Mouse (Mus musculus): ENCODE data around the gene Tbc1d5. TPM values are rescaled to one million over a fixed set of nuclear protein-coding genes. Genes with fewer than 3 reads are reported as not detected.

Tbc1d5 gene
- polyA plus RNA-seq, 1 experiment: 11.6 TPM

- WGBS: 75% methylated on average over 3 of the region's 3 CpGs
- no peak for DNase-seq
- TF ChIP-seq CTCF (IDR thresholded peaks at IDR 0.05; ENCODE audit: insufficient read depth, low read length) (no peak), POLR2A (IDR thresholded peaks at IDR 0.05; ENCODE audit: borderline replicate concordance, extremely low read depth, low read depth, low read length) (no peak)
- Histone ChIP-seq H3K4me3 (replicated peaks; ENCODE audit: extremely low read depth, low read depth, low read length) (no peak overlapping the region), H3K4me1 (ENCODE audit: control insufficient read depth, insufficient read depth, low read length) (no peaks in the 10 kb centered on the region)
Measured at GRCm38 (mm10) chr17:50867297-50867696, 311.9 kb downstream of the Tbc1d5 start.

GRCm38 (mm10) chr17:50864781-50865180 is 314.4 kb downstream of the Tbc1d5 start:
- Histone ChIP-seq H3K4me3 (replicated peaks; ENCODE audit: extremely low read depth, low read depth, low read length) (no peak overlapping the region), H3K4me1 (ENCODE audit: control insufficient read depth, insufficient read depth, low read length) (no peaks in the 10 kb centered on the region)
- TF ChIP-seq CTCF (IDR thresholded peaks at IDR 0.05; ENCODE audit: insufficient read depth, low read length): no peak
- no peak for TF ChIP-seq POLR2A (IDR thresholded peaks at IDR 0.05; ENCODE audit: borderline replicate concordance, extremely low read depth, low read depth, low read length)
- no peak for DNase-seq
- WGBS: 76% methylated on average over 1 of the region's 1 CpGs

- Histone ChIP-seq H3K4me1 (ENCODE audit: control insufficient read depth, insufficient read depth, low read length) (no peaks in the 10 kb centered on the region), H3K4me3 (replicated peaks; ENCODE audit: extremely low read depth, low read depth, low read length) (no peak overlapping the region)
- DNase-seq: no peak
- 49% methylated on average over 3 of the region's 3 CpGs for WGBS
- no peak for TF ChIP-seq CTCF (IDR thresholded peaks at IDR 0.05; ENCODE audit: insufficient read depth, low read length)
- TF ChIP-seq POLR2A (IDR thresholded peaks at IDR 0.05; ENCODE audit: borderline replicate concordance, extremely low read depth, low read depth, low read length): no peak
Measured at GRCm38 (mm10) chr17:50853220-50853619, 325.9 kb downstream of the Tbc1d5 start.

GRCm38 (mm10) chr17:50851382-50851781 is 327.8 kb downstream of the Tbc1d5 start:
- WGBS: 71% methylated on average over 1 of the region's 1 CpGs
- no peak for DNase-seq
- Histone ChIP-seq H3K4me1 (ENCODE audit: control insufficient read depth, insufficient read depth, low read length) (no peaks in the 10 kb centered on the region), H3K4me3 (replicated peaks; ENCODE audit: extremely low read depth, low read depth, low read length) (no peak overlapping the region)
- TF ChIP-seq CTCF (IDR thresholded peaks at IDR 0.05; ENCODE audit: insufficient read depth, low read length): no peak
- no peak for TF ChIP-seq POLR2A (IDR thresholded peaks at IDR 0.05; ENCODE audit: borderline replicate concordance, extremely low read depth, low read depth, low read length)

- 34% methylated on average over 1 of the region's 1 CpGs for WGBS
- Histone ChIP-seq H3K4me1 (ENCODE audit: control insufficient read depth, insufficient read depth, low read length) (no peaks in the 10 kb centered on the region), H3K4me3 (replicated peaks; ENCODE audit: extremely low read depth, low read depth, low read length) (no peak overlapping the region)
- DNase-seq: no peak
- TF ChIP-seq CTCF (IDR thresholded peaks at IDR 0.05; ENCODE audit: insufficient read depth, low read length): peak; percentile 46; the same call in 1 of the 2 replicates
- TF ChIP-seq POLR2A (IDR thresholded peaks at IDR 0.05; ENCODE audit: borderline replicate concordance, extremely low read depth, low read depth, low read length): no peak
Measured at GRCm38 (mm10) chr17:50814089-50814488, 365.1 kb downstream of the Tbc1d5 start.

- DNase-seq: no peak
- no peaks in the 10 kb centered on the region for H3K4me1 ChIP-seq (ENCODE audit: control insufficient read depth, insufficient read depth, low read length)
- H3K4me3 ChIP-seq (replicated peaks; ENCODE audit: extremely low read depth, low read depth, low read length): no peak overlapping the region
- TF ChIP-seq CTCF (IDR thresholded peaks at IDR 0.05; ENCODE audit: insufficient read depth, low read length) (no peak), POLR2A (IDR thresholded peaks at IDR 0.05; ENCODE audit: borderline replicate concordance, extremely low read depth, low read depth, low read length) (no peak)
- WGBS: 88% methylated on average over 6 of the region's 6 CpGs
Measured at GRCm38 (mm10) chr17:50813580-50813979, 365.6 kb downstream of the Tbc1d5 start.

GRCm38 (mm10) chr17:50805631-50806030 is 373.5 kb downstream of the Tbc1d5 start:
- no peaks in the 10 kb centered on the region for H3K4me1 ChIP-seq (ENCODE audit: control insufficient read depth, insufficient read depth, low read length)
- no peak for TF ChIP-seq POLR2A (IDR thresholded peaks at IDR 0.05; ENCODE audit: borderline replicate concordance, extremely low read depth, low read depth, low read length)
- no peak for TF ChIP-seq CTCF (IDR thresholded peaks at IDR 0.05; ENCODE audit: insufficient read depth, low read length)

GRCm38 (mm10) chr17:50803234-50803633 is 375.9 kb downstream of the Tbc1d5 start:
- no peak overlapping the region for H3K4me3 ChIP-seq (replicated peaks; ENCODE audit: extremely low read depth, low read depth, low read length)
- DNase-seq: no peak
- no peaks in the 10 kb centered on the region for H3K4me1 ChIP-seq (ENCODE audit: control insufficient read depth, insufficient read depth, low read length)
- TF ChIP-seq POLR2A (IDR thresholded peaks at IDR 0.05; ENCODE audit: borderline replicate concordance, extremely low read depth, low read depth, low read length) (no peak), CTCF (IDR thresholded peaks at IDR 0.05; ENCODE audit: insufficient read depth, low read length) (no peak)
- 64% methylated on average over 6 of the region's 6 CpGs for WGBS

More at GRCm38 (mm10) chr17:50805631-50806030, 373.5 kb downstream of the Tbc1d5 start:
- DNase-seq: no peak
- H3K4me3 ChIP-seq (replicated peaks; ENCODE audit: extremely low read depth, low read depth, low read length): no peak overlapping the region
- 54% methylated on average over 1 of the region's 1 CpGs for WGBS

GRCm38 (mm10) chr17:50802380-50802779 is 376.8 kb downstream of the Tbc1d5 start:
- H3K4me1 ChIP-seq (ENCODE audit: control insufficient read depth, insufficient read depth, low read length): no peaks in the 10 kb centered on the region
- TF ChIP-seq POLR2A (IDR thresholded peaks at IDR 0.05; ENCODE audit: borderline replicate concordance, extremely low read depth, low read depth, low read length) (no peak), CTCF (IDR thresholded peaks at IDR 0.05; ENCODE audit: insufficient read depth, low read length) (no peak)
- no peak for DNase-seq
- H3K4me3 ChIP-seq (replicated peaks; ENCODE audit: extremely low read depth, low read depth, low read length): no peak overlapping the region
- 69% methylated on average over 8 of the region's 8 CpGs for WGBS

- H3K4me3 ChIP-seq (replicated peaks; ENCODE audit: extremely low read depth, low read depth, low read length): no peak overlapping the region
- peak; percentile 34 for DNase-seq
- H3K4me1 ChIP-seq (ENCODE audit: control insufficient read depth, insufficient read depth, low read length): no peaks in the 10 kb centered on the region
- TF ChIP-seq POLR2A (IDR thresholded peaks at IDR 0.05; ENCODE audit: borderline replicate concordance, extremely low read depth, low read depth, low read length) (no peak), CTCF (IDR thresholded peaks at IDR 0.05; ENCODE audit: insufficient read depth, low read length) (peak; percentile 52)
- WGBS: 66% methylated on average over 6 of the region's 6 CpGs
Measured at GRCm38 (mm10) chr17:50795445-50796095, 383.6 kb downstream of the Tbc1d5 start.

All from lung, adult 2 months (tissue).